Mouse (Mus musculus) adrenal gland, postnatal 14 days (tissue): ENCODE measurements around the gene Vmn1r155. TPM values are rescaled to one million over a fixed set of nuclear protein-coding genes. Genes with fewer than 3 reads are reported as not detected.
"Not testable (repeated sequence)": the region's sequence is repeated elsewhere in the genome, so short reads cannot be mapped to it uniquely, and the experiment has no call there.

Experiments
- DNase-seq: peaks from one replicate; pipeline ENCODE4 v3.0.0; 2021; ENCODE audit warnings: mixed read lengths
- long read RNA-seq, 2 experiments: library from polyadenylated mRNA; stranded (forward); transcript quantifications; one replicate each; pipeline ENCODE4 v2.0.0; 2021
- total RNA-seq: library from RNA; stranded (reverse); gene quantifications from 2 replicates; pipeline ENCODE4 v1.2.3, GENCODE M21; 2021

Vmn1r155 gene
- not detected in 2 replicates for total RNA-seq
- long read RNA-seq, experiment 1, result 0 reads
- long read RNA-seq, experiment 2, result 0 reads

- not testable (repeated sequence) for DNase-seq
Measured at GRCm38 (mm10) chr7:22657718-22658117, at the start of gene Vmn1r155. Vmn1r155 (plus strand) TSS chr7:22658018.

- not testable (repeated sequence) for DNase-seq
Measured at GRCm38 (mm10) chr7:22692217-22692616, 34.4 kb downstream of the Vmn1r155 start, which contains the start of gene Gm8693. Gm8693 (minus strand) TSS chr7:22692317.

Other genes starting within 250 kb of the Vmn1r155 start
- gene Vmn1r148, start 244.4 kb upstream of the Vmn1r155 start, total RNA-seq, result not detected in 2 replicates
- gene Vmn1r149, start 219.8 kb upstream of the Vmn1r155 start, total RNA-seq, result not detected in 2 replicates
- not detected in 2 replicates for gene Gm10665, start 193.9 kb upstream of the Vmn1r155 start, total RNA-seq
- not detected in 2 replicates for gene Vmn1r151, start 158.3 kb upstream of the Vmn1r155 start, total RNA-seq
- gene Vmn1r152, start 135.1 kb upstream of the Vmn1r155 start, total RNA-seq, result not detected in 2 replicates
- not detected in 2 replicates for gene Gm8677, start 123.1 kb upstream of the Vmn1r155 start, total RNA-seq
- not detected in 2 replicates for gene Gm4201, start 92.7 kb upstream of the Vmn1r155 start, total RNA-seq
- not detected in 2 replicates for gene Gm4565, start 69.9 kb upstream of the Vmn1r155 start, total RNA-seq
- not detected in 2 replicates for gene Gm8693, start 34.3 kb downstream of the Vmn1r155 start, total RNA-seq
- not detected in 2 replicates for gene Gm4567, start 61.7 kb downstream of the Vmn1r155 start, total RNA-seq
- gene Vmn1r157, start 103.7 kb downstream of the Vmn1r155 start, total RNA-seq, result not detected in 2 replicates
- gene Vmn1r158, start 132.8 kb downstream of the Vmn1r155 start, total RNA-seq, result not detected in 2 replicates
- gene Vmn1r159, start 185.6 kb downstream of the Vmn1r155 start, total RNA-seq, result not detected in 2 replicates
- gene Vmn1r160, start 213.2 kb downstream of the Vmn1r155 start, total RNA-seq, result not detected in 2 replicates